Mouse (Mus musculus) kidney, embryonic 14.5 days (tissue): ENCODE measurements around the gene Dusp3. TPM values are rescaled to one million over a fixed set of nuclear protein-coding genes. Genes with fewer than 3 reads are reported as not detected.

ENCODE experiments used
- ATAC-seq: fragments of 200-750 bp; cut with Nextera tagmentation; 2 replicates; pipeline ENCODE4 v1.8.0; 2017; ENCODE audit warnings: moderate number of reproducible peaks, mild to moderate bottlenecking, moderate TSS enrichment, moderate library complexity; ENCODE audit not compliant: low FRiP score, low TSS enrichment
- H3K27ac ChIP-seq: fragments of 300-500 bp; sonication (generic); 2 replicates; pipeline ENCODE4 v1.5.1; 2014; ENCODE audit warnings: low read depth, mild to moderate bottlenecking, low read length, moderate library complexity, mixed read lengths
- H3K27me3 ChIP-seq: fragments of 300-500 bp; sonication (generic); 2 replicates; pipeline ENCODE4 v1.6.1; 2014; ENCODE audit warnings: mild to moderate bottlenecking, low read length; ENCODE audit not compliant: control insufficient read depth, insufficient read depth
- H3K36me3 ChIP-seq: fragments of 300-500 bp; sonication (generic); 2 replicates; pipeline ENCODE4 v1.6.1; 2014; ENCODE audit warnings: low read length, mixed read lengths; ENCODE audit not compliant: control insufficient read depth, insufficient read depth
- H3K4me1 ChIP-seq: fragments of 300-500 bp; sonication (generic); 2 replicates; pipeline ENCODE4 v1.6.1; 2014; ENCODE audit warnings: low read length, mixed read lengths; ENCODE audit not compliant: control insufficient read depth, insufficient read depth
- H3K4me2 ChIP-seq: fragments of 300-500 bp; sonication (generic); replicated peaks from 2 replicates; pipeline ENCODE4 v1.6.1; 2014; ENCODE audit warnings: low read depth, mild to moderate bottlenecking, low read length
- H3K4me3 ChIP-seq: fragments of 300-500 bp; sonication (generic); 2 replicates; pipeline ENCODE4 v1.5.1; 2014; ENCODE audit warnings: mild to moderate bottlenecking, low read length
- H3K9ac ChIP-seq: fragments of 300-500 bp; sonication (generic); 2 replicates; pipeline ENCODE4 v1.6.1; 2014; ENCODE audit warnings: low read depth, mild to moderate bottlenecking, low read length, moderate library complexity
- H3K9me3 ChIP-seq: fragments of 300-500 bp; sonication (generic); 2 replicates; pipeline ENCODE4 v1.6.1; 2016; ENCODE audit warnings: low read length; ENCODE audit not compliant: control insufficient read depth
- WGBS: fragments of 180-500 bp; shearing (Covaris S2); extraction: QIAGEN DNeasy Blood & Tissue Kit; methylation state at CpG from one replicate; pipeline ENCODE4 v1.1.7; 2014; 5-methylcytosine and 5-hydroxymethylcytosine counted together
- polyA plus RNA-seq: library from polyadenylated mRNA; unstranded; fragments of >200 nt; fragmentation: Nextera tagmentation; extraction: Ambion mirVana; gene quantifications from 2 replicates; pipeline ENCODE4 v1.2.1, GENCODE M21; 2014

The Dusp3 gene
- polyA plus RNA-seq, 1 experiment from 2014 or later, result 25.3 TPM

DNA sequence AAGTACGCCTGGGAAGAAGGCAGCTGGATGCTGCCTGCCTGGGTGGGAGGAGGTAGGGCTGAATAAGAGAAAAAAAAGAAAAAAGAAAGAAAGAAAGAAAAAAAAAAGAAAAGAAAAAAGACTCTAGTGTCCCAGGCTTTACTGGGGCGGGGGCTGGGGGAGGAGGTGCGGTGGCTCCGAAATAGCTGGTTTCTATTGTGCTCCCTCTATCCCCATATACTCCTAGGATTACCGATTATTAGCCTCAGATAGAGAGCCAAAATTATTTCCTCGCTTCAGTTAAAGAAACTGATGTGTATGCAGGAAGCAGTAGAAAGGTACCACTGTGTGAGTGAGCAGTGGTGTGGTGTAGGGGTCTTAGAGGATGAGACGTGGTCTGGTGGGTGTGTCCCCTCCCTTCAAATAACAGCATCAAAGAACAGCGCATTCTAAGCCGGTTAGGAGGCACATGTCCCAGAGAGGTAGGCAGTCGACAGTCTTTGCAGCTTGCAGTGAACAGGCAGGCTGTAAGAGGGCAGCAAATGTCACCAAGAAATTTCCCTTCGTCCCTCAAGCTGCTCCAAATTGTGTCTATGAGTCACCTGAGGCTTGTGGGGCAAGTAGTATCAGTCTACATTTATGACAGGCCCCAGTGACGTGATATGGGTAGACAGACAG, 40.7 kb upstream of the Dusp3 start:
- H3K36me3 ChIP-seq, result peaks cover 3% of the 10 kb centered on the region; the same call in 1 of the 2 replicates
- no peak overlapping the region for H3K9ac ChIP-seq
- H3K4me3 ChIP-seq, result peak overlapping the region; percentile 46
- 0 out of 2 replicates have a peak, but pooled peaks have one; percentile 20 for ATAC-seq
- H3K27me3 ChIP-seq, result peaks cover 7% of the 10 kb centered on the region; the same call in 1 of the 2 replicates
- peak overlapping the region; percentile 80 for H3K4me2 ChIP-seq
- no peaks in the 10 kb centered on the region for H3K9me3 ChIP-seq
- WGBS, result 6% methylated on average over 12 of the region's 12 CpGs
- H3K27ac ChIP-seq, result peak overlapping the region; percentile 71
- peaks cover 16% of the 10 kb centered on the region for H3K4me1 ChIP-seq

DNA sequence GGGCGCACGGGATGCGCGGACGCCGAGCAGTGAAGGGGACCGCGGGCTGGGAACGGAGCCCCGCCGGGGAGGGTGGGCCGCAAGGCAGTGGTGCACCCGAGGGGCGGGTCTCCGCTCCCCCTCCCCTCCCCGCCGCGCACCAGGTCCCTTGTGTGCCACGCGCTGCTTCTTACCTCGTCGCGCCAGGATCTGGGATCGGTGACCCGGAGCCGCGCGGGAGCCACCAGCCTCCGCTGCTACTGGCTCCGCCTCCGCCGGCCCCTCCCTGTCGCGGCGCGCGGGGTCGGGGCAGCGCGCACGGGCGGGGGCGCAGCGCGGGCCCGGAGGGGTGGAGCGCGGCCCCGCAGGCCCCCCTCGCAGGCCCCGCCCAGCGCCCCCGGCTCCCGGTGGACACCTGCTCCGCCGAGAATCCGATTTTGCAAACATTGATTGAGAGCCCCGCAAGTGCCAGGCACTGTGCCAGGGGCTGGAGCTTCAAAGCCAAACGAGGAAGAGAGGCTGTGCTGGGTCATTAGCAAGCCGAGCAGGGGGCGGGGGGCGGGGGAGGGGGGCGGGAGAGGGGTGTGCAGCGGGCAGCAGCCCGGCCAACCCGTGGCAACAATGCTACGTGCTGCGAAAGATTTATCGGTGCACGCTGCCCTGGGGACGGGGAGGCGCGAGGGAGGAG, 40.0 kb upstream of the Dusp3 start:
- under 1% methylated on average over 50 of the region's 73 CpGs for WGBS
- Histone ChIP-seq H3K27ac (peak overlapping the region; percentile 71), H3K4me1 (peaks cover 16% of the 10 kb centered on the region), H3K4me3 (peak overlapping the region; percentile 46), H3K9me3 (no peaks in the 10 kb centered on the region), H3K36me3 (peaks cover 3% of the 10 kb centered on the region; the same call in 1 of the 2 replicates), H3K27me3 (peaks cover 7% of the 10 kb centered on the region; the same call in 1 of the 2 replicates), H3K4me2 (peak overlapping the region; percentile 80), H3K9ac (peak overlapping the region; percentile 53)
- ATAC-seq, result peak; percentile 90

DNA sequence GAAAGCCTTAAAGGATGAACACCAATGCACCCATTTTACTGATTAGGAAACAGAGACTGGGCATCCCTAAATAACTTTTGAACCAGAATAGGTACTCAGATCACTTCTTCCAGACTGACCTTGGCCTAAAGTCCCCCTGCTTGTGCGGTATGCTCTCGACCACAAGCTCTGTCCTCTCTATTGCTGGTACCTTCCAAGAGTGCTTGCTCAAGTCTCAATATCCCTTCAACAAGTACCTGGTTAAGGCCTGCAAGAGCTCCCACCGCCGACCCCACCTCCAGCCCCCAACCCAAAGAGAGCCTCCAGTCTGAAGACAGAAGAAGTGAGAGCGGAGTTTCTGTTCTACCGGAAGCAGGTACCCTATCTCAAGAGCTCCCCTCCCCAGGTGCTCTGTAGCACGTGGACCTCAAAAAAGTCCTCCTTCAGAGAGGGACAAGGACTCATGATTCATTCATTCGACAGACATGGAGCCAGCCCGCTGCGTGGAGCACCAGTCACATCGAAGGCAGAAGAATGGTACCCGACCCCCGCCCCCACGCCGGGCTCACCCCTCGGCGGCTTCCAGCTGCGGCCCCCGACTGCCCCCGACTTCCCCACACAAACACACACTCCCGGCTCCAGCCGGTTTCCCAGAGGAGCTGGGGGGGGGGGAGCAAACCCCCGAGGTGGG, 39.3 kb upstream of the Dusp3 start:
- peak overlapping the region; percentile 53 for H3K9ac ChIP-seq
- H3K27ac ChIP-seq, result peak overlapping the region; percentile 71; the same call in 1 of the 2 replicates
- H3K9me3 ChIP-seq, result no peaks in the 10 kb centered on the region
- H3K27me3 ChIP-seq, result peaks cover 7% of the 10 kb centered on the region; the same call in 1 of the 2 replicates
- H3K4me2 ChIP-seq, result peak overlapping the region; percentile 80
- ATAC-seq, result peak; percentile 29; the same call in 1 of the 2 replicates
- peak overlapping the region; percentile 46 for H3K4me3 ChIP-seq
- H3K36me3 ChIP-seq, result peaks cover 3% of the 10 kb centered on the region; the same call in 1 of the 2 replicates
- peaks cover 16% of the 10 kb centered on the region for H3K4me1 ChIP-seq
- whole genome bisulfite sequencing, result 3% methylated on average over 22 of the region's 23 CpGs

DNA sequence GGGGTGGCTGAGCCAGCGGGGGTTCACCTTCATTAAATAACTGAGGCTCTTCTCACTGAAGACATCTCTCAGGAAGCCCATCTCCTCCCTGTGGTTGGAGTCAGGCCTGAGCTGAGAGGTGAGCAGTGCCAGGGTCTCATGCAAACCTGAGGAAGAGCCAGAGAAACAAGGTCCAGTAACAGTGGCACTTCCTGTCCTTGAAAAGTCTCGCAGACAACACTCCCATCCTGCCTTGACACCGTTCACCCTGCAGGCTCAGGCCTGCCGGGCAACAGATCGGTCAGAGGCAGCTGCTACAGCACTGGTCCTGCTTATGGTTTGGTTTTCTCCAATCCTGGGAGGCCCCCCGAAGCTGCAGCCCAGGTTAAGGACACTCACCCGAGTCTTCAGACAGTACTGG, 38.5 kb upstream of the Dusp3 start:
- no peak for ATAC-seq
- 34% methylated on average over 7 of the region's 7 CpGs for WGBS
- peaks cover 3% of the 10 kb centered on the region; the same call in 1 of the 2 replicates for H3K36me3 ChIP-seq
- no peak overlapping the region for H3K27ac ChIP-seq
- no peak overlapping the region for H3K9ac ChIP-seq
- H3K9me3 ChIP-seq, result no peaks in the 10 kb centered on the region
- H3K4me3 ChIP-seq, result no peak overlapping the region
- peaks cover 7% of the 10 kb centered on the region; the same call in 1 of the 2 replicates for H3K27me3 ChIP-seq
- peaks cover 16% of the 10 kb centered on the region for H3K4me1 ChIP-seq
- H3K4me2 ChIP-seq, result peak overlapping the region; percentile 80

DNA sequence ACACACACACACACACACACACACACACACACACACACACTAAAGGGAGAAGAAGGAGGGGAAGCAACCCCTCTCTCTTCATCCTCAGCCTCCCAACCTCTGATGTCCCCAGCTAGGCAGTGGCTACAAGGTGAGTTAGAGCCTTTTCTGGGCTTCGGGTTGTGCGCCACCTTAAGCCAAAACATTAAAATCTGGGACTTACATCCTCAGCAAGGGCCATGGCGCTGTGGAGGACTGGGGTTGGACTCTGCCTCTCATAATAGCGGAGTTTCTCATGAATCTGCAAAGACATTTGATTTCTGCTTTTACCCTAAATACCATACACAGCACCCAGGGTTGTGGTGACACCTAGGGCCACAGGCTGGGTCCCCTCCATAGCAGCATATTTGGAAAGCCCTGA, 38.1 kb upstream of the Dusp3 start:
- Histone ChIP-seq H3K4me3 (no peak overlapping the region), H3K27me3 (peaks cover 7% of the 10 kb centered on the region; the same call in 1 of the 2 replicates), H3K27ac (no peak overlapping the region), H3K4me2 (no peak overlapping the region), H3K9ac (no peak overlapping the region), H3K36me3 (peaks cover 3% of the 10 kb centered on the region; the same call in 1 of the 2 replicates), H3K4me1 (peaks cover 16% of the 10 kb centered on the region), H3K9me3 (no peaks in the 10 kb centered on the region)
- ATAC-seq, result no peak
- 84% methylated on average over 4 of the region's 4 CpGs for WGBS

DNA sequence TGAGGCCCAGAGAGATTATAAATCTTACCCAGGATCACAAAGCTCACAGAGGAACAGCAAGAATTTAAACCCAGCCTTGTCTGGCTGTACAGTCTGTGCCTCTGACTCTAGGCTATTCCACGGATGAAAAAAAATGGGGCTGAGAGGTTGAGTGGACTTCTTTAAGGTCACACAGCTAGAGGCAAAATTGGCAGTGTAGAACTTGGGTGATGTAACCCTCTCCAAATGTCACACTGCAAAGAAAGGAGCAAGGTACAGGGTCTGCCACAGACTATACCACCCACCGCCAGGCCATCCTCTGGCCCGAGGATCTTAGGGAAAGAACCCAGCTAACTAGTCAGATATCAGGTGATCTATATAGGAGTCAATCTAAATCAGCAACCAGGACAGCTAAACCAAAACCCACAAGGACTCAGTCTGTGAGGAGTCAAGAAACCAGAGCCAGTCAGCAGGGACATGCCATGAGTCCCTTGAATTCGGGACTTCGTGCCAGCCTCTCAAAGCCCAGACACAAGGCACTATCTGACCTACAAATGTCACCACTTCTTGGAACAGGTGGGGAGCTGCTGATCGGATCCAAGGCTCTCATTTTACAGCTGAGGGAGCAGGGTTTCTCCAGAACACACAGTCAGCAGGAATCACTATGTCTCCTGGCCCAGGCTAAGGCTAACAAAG, 37.4 kb upstream of the Dusp3 start:
- no peak for ATAC-seq
- H3K4me2 ChIP-seq, result no peak overlapping the region
- H3K9ac ChIP-seq, result no peak overlapping the region
- no peaks in the 10 kb centered on the region for H3K9me3 ChIP-seq
- H3K4me3 ChIP-seq, result no peak overlapping the region
- no peak overlapping the region for H3K27ac ChIP-seq
- 75% methylated on average over 6 of the region's 6 CpGs for WGBS
- H3K27me3 ChIP-seq, result peaks cover 5% of the 10 kb centered on the region; the same call in 1 of the 2 replicates
- H3K4me1 ChIP-seq, result peaks cover 16% of the 10 kb centered on the region
- peaks cover 3% of the 10 kb centered on the region; the same call in 1 of the 2 replicates for H3K36me3 ChIP-seq

DNA sequence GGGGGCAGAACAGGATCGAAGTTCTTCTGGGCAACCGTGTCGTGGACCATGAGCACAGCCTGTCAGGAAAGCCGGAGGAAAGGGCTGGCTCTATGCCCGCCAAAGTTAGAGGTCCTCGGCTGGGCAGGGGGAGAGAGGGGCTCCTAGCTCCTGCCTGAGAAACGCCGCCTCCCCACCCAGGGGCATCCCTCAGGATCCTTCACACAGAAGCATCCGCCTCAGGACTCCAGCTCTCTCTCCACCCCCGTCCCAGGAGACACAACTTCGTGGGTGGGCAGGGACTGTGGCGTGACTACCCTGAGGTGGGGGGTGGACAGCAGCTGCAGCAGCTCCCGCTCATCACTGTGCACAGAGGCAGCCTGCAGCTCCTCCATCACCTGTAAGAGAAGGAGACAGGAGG, 36.6 kb upstream of the Dusp3 start:
- peaks cover 16% of the 10 kb centered on the region for H3K4me1 ChIP-seq
- WGBS, result 79% methylated on average over 13 of the region's 13 CpGs
- no peak overlapping the region for H3K4me2 ChIP-seq
- peaks cover 4% of the 10 kb centered on the region; the same call in 1 of the 2 replicates for H3K27me3 ChIP-seq
- no peak overlapping the region for H3K27ac ChIP-seq
- H3K9me3 ChIP-seq, result no peaks in the 10 kb centered on the region
- H3K4me3 ChIP-seq, result no peak overlapping the region
- peaks cover 3% of the 10 kb centered on the region; the same call in 1 of the 2 replicates for H3K36me3 ChIP-seq
- H3K9ac ChIP-seq, result no peak overlapping the region
- ATAC-seq, result no peak

DNA sequence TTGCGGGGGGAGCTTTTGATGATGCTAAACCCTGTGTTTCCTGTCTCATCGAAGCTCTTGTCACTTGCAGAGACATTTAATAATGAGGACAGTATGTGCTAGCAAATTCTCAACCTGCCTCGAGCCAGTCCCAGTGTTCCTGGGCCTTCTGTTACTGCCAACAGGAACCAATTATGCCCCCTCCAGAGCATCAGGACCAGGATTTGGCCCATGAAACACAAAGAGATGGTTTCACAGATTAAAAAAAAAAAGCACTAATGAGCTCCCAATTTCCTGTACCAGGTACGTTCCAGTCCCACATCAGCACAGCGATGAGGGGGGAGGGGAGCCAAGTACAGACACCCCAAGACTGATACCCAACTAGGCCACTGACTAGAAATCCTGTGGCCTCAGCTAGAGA, 34.4 kb upstream of the Dusp3 start:
- Histone ChIP-seq H3K4me2 (no peak overlapping the region), H3K27ac (no peak overlapping the region), H3K36me3 (peaks cover 3% of the 10 kb centered on the region; the same call in 1 of the 2 replicates), H3K4me1 (peaks cover 11% of the 10 kb centered on the region), H3K27me3 (peaks cover 4% of the 10 kb centered on the region; the same call in 1 of the 2 replicates), H3K4me3 (no peak overlapping the region), H3K9ac (no peak overlapping the region), H3K9me3 (no peaks in the 10 kb centered on the region)
- no peak for ATAC-seq
- WGBS, result 87% methylated on average over 5 of the region's 5 CpGs
